Mouse (Mus musculus) left cerebral cortex, adult 2 months (tissue): ENCODE measurements around the gene Tmem198. TPM values are rescaled to one million over a fixed set of nuclear protein-coding genes. Genes with fewer than 3 reads are reported as not detected.
A peak's percentile ranks its signal among the peaks of the same experiment; 100 is the strongest.

Experiments used
- DNase-seq, 2 experiments: peaks; one replicate each; pipeline ENCODE4 v3.0.0; 2021 to 2022; ENCODE audit warnings: low spot score in 2 of 2, mixed read lengths in 1 of 2; ENCODE audit errors: extremely low spot score in 1 of 2
- H3K27ac ChIP-seq: fragments of 200-600 bp; 2 replicates; pipeline ENCODE4 v1.8.1; 2022
- H3K4me3 ChIP-seq: fragments of 200-600 bp; 2 replicates; pipeline ENCODE4 v1.8.1; 2022
- CTCF ChIP-seq: fragments of 200-600 bp; IDR thresholded peaks from 2 replicates; pipeline ENCODE4 v1.8.1; 2022; ENCODE audit warnings: antibody characterized with exemption, mild to moderate bottlenecking, moderate library complexity
- intact Hi-C: fragments of 180-260 bp; cut with DNase I; formaldehyde crosslinking; loops from one replicate; pipeline ENCODE4 v1.15.1; 2025
- long read RNA-seq, 2 experiments: library from polyadenylated mRNA; stranded (forward); transcript quantifications; one replicate each; pipeline ENCODE4 v2.0.0; 2021; ENCODE audit warnings: borderline mapping rate in 2 of 2
- total RNA-seq, 2 experiments: library from RNA; stranded (reverse); gene quantifications; 2 replicates each; pipeline ENCODE4 v1.2.3; 2021

Tmem198 gene
- total RNA-seq, result 100 to 1,000 TPM; 110 to 112 TPM
- long read RNA-seq, experiment 1, transcript Tmem198-202 (5 exons, 2,185 nt), result major isoform, 56 of 123 reads
- long read RNA-seq, experiment 1, partial matches to known transcripts, result 14 of 123 reads
- long read RNA-seq, experiment 1, other reads (novel, unspliced or antisense), result 53 of 123 reads
- long read RNA-seq, experiment 2, transcript Tmem198-202 (5 exons, 2,185 nt), result major isoform, 56 of 105 reads
- long read RNA-seq, experiment 2, partial matches to known transcripts, result 11 of 105 reads
- long read RNA-seq, experiment 2, other reads (novel, unspliced or antisense), result 35 of 105 reads

GRCm38 (mm10) chr1:75478916-75479634, at the start of gene Tmem198, which contains the start of gene Chpf:
Gene Tmem198 (plus strand): TSS chr1:75479532.
Gene Chpf (minus strand): TSS chr1:75479307.
- intact Hi-C loops, result loop anchor here (2.0 to 5.0 kb wide), 4 partner anchors 80 to 118 kb away; no protein-coding TSS in a partner anchor
- peak within 1 kb of the TSS; percentile 98 for H3K27ac ChIP-seq
- DNase-seq, result peak; percentile 95 to 98
- no peak for TF ChIP-seq CTCF
- H3K4me3 ChIP-seq, result peak within 1 kb of the TSS; percentile 87

- TF ChIP-seq CTCF, result no peak
- H3K27ac ChIP-seq, result peak within 1 kb of the TSS; percentile 85
- H3K4me3 ChIP-seq, result peak within 1 kb of the TSS; percentile 73
- intact Hi-C loops, result no loop called here
- DNase-seq, result peak; percentile 75 to 82
Observed at GRCm38 (mm10) chr1:75435475-75436328, 43.6 kb upstream of the Tmem198 start, which contains the start of gene Gmppa. Gene Gmppa (plus strand): TSS chr1:75435930.

- H3K4me3 ChIP-seq, result no peak overlapping the region
- DNase-seq, result no peak
- intact Hi-C loops, result no loop called here
Observed at GRCm38 (mm10) chr1:75438782-75439181, 40.5 kb upstream of the Tmem198 start.

GRCm38 (mm10) chr1:75440661-75441060, 38.7 kb upstream of the Tmem198 start:
- DNase-seq, result no peak
- Histone ChIP-seq H3K4me3 (no peak overlapping the region), H3K27ac (no peak overlapping the region)
- intact Hi-C loops, result no loop called here
- TF ChIP-seq CTCF, result no peak

More at GRCm38 (mm10) chr1:75438782-75439181, 40.5 kb upstream of the Tmem198 start:
- TF ChIP-seq CTCF, result no peak
- H3K27ac ChIP-seq, result no peak overlapping the region

- no peak overlapping the region for H3K4me3 ChIP-seq
- intact Hi-C loops, result no loop called here
- no peak for DNase-seq
- no peak for TF ChIP-seq CTCF
- H3K27ac ChIP-seq, result no peak overlapping the region
Observed at GRCm38 (mm10) chr1:75441471-75441996, 37.8 kb upstream of the Tmem198 start.

- intact Hi-C loops, result no loop called here
- H3K4me3 ChIP-seq, result no peak overlapping the region
- no peak for TF ChIP-seq CTCF
- no peak for DNase-seq
- H3K27ac ChIP-seq, result no peak overlapping the region
Observed at GRCm38 (mm10) chr1:75442171-75442570, 37.2 kb upstream of the Tmem198 start.

GRCm38 (mm10) chr1:75442811-75443210, 36.5 kb upstream of the Tmem198 start:
- H3K27ac ChIP-seq, result no peak overlapping the region
- intact Hi-C loops, result no loop called here
- DNase-seq, result no peak
- TF ChIP-seq CTCF, result no peak
- no peak overlapping the region for H3K4me3 ChIP-seq

- H3K4me3 ChIP-seq, result no peak overlapping the region
- TF ChIP-seq CTCF, result no peak
- DNase-seq, result no peak
- intact Hi-C loops, result loop anchor here (2.0 kb wide), 1 partner anchor 15 kb away; no protein-coding TSS in a partner anchor
- no peak overlapping the region for H3K27ac ChIP-seq
Observed at GRCm38 (mm10) chr1:75443247-75444024, 35.9 kb upstream of the Tmem198 start.

GRCm38 (mm10) chr1:75444208-75444607, 35.1 kb upstream of the Tmem198 start:
- intact Hi-C loops, result loop anchor here (2.0 kb wide), 1 partner anchor 15 kb away; no protein-coding TSS in a partner anchor
- no peak for DNase-seq
- no peak overlapping the region for H3K4me3 ChIP-seq
- TF ChIP-seq CTCF, result no peak; the same call in 1 of the 2 replicates
- H3K27ac ChIP-seq, result no peak overlapping the region

- intact Hi-C loops, result loop anchor here (1.0 to 2.0 kb wide), 2 partner anchors 14 to 22 kb away; no protein-coding TSS in a partner anchor
- Histone ChIP-seq H3K27ac (0 out of 2 replicates have a peak overlapping the region, but pooled peaks have one; percentile 32), H3K4me3 (0 out of 2 replicates have a peak overlapping the region, but pooled peaks have one; percentile 7)
- peak; percentile 50 to 67 for DNase-seq
- no peak for TF ChIP-seq CTCF
Observed at GRCm38 (mm10) chr1:75445141-75445701, 34.1 kb upstream of the Tmem198 start.
